Mouse (Mus musculus) left cerebral cortex, postnatal 25 days (tissue): Measurements from ENCODE around the gene Mdk. TPM values are rescaled to one million over a fixed set of nuclear protein-coding genes. Genes with fewer than 3 reads are reported as not detected.
A peak's percentile ranks its signal among the peaks of the same experiment; 100 is the strongest.

Source experiments
- DNase-seq, 2 experiments: peaks; one replicate each; pipeline ENCODE4 v3.0.0; 2022; ENCODE audit warnings: low spot score in 2 of 2, mixed read lengths in 1 of 2
- intact Hi-C: fragments of 180-260 bp; cut with DNase I; formaldehyde crosslinking; loops from one replicate; pipeline ENCODE4 v1.15.1; 2025
- total RNA-seq, 2 experiments: library from RNA; stranded (reverse); gene quantifications; 2 replicates each; pipeline ENCODE4 v1.2.3; 2021

The Mdk gene
- total RNA-seq, 2 experiments from 2014 or later = 18.3 to 19.6 TPM

DNA sequence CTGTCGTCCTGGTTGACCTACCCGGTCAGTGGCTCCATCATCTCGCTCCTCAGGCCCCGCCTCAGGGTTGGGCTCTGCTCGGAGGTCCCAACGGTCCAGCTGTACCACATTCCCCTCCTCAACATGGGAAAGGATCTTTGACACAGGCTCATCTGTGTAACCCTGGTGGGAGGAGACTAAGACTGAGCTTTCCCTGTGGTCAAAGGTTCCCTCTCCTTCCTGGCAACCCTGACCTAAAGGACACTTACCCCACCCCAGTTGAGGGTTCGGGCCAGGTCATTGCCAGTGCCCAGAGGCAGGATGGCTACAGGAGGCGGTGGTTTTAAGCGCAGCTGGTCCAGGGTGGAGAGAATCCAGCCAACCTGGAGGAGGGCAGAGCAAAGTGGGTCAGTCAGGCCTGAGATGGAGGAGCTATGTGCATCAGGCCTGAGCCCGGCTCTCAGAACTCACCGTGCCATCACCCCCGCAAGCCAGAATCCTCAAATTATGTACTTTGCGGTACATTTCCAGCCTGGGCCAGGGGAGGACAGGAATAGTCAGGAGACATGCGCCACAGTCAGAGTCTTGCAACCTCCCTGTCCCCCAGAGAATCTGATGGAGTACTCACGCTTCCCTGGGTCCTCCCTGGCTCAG, 7.3 kb upstream of the Mdk start:
- peak in 1 of 2 experiments; percentile 77 for DNase-seq
- intact Hi-C loops = loop anchor here (5.0 kb wide), 1 partner anchor 33 kb away; no protein-coding TSS in a partner anchor

DNA sequence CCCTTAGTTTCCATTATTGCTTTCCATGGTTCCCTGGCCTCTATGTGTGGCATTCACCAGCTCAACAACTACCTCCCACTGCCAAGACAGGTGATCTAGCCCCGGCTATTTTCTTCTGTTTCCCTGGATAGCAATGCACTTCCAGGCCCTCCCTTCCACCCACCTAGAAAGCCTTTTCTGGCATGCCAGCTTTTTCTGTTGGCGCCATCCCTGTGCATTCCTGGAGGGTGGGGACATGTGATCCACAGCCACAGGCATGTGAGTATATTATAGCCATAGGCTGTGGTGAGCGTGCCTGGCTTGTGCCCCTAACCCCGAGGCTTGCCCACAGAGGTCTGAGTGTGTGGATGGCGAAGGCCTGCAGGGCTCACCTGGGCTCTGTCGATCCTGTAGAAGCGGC, 4.1 kb upstream of the Mdk start:
- peak in 1 of 2 experiments; percentile 92 for DNase-seq

DNA sequence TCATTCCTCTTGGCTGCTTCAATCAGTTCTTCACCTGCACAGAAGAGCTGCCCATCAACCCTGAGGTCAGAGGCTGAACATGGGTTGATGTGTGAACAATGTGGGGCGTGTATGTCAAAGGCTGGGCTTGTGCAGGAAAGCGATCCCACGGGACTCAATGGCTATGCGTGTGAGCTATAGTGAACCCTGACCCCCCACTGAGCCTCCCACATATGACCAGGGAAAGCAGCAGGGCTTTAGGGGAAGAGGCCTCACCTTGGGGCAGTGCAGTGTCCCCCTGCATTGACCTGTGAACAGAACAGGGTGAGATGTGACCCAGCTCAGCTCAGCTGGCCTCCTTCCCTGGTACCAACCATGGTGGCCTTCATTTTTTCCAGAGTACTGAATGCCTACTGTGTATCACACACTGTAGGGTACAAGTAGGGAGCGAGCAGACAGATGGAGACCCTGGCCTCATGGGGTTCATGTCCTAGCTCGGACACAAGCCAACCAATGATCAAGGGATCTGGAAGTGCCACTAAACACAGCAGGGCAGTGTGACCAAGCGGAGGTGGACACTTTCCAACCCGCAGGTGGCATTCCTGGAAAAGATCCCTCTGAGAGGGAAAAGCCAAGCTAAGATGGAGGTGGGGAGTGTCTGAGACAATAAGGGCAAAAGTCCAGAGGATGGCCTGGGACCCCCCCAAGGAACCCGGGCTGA, 2.9 kb upstream of the Mdk start:
- intact Hi-C loops = loop anchor here (5.0 kb wide), 1 partner anchor 37 kb away; no protein-coding TSS in a partner anchor
- peak in 1 of 2 experiments; percentile 17 for DNase-seq

More for the DNA sequence above, 4.1 kb upstream of the Mdk start:
- intact Hi-C loops = loop anchor here (5.0 kb wide), 1 partner anchor 36 kb away; no protein-coding TSS in a partner anchor

DNA sequence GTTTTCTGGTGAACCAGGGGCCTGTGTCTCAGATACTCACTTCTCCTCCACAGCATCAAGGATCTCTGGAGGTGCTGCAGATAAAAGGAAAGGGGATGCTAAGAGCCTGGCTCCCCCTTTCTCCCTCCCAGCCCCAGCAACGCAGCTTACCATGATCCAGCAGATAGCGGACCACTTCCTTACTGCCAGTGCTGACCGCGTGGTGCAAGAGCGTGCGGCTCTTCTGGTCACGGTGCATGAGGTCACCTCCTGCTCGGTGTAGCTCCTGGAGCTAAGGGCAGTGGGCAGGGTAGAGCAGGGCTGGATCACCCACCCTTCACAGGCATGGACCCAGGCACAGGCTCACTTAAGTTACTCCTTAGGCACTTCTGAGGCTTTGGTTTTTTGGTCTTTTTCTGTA, 1.9 kb upstream of the Mdk start:
- no peak for DNase-seq
- intact Hi-C loops = no loop called here

DNA sequence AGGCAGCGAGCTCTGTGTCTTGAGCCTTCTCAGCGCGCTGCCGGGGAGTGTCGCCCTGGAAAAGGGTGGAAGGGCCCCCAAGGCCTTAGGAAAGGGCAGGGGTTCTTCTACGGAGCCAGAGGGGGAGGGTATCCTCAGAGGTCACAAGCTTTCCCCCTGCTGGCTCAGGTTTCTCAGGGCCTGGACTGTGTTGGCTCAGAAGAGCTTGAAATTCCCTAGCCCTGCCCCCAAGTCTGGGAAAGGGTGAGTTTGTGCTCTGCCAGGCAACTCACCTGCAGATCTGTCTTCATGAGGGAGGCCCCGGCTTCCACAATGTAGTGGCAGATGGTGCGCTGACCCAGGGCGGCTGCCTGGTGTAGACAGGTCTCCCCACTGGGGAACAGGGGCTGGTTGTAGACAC, 1.4 kb upstream of the Mdk start:
- intact Hi-C loops = no loop called here
- DNase-seq = peak in 1 of 2 experiments; percentile 7

DNA sequence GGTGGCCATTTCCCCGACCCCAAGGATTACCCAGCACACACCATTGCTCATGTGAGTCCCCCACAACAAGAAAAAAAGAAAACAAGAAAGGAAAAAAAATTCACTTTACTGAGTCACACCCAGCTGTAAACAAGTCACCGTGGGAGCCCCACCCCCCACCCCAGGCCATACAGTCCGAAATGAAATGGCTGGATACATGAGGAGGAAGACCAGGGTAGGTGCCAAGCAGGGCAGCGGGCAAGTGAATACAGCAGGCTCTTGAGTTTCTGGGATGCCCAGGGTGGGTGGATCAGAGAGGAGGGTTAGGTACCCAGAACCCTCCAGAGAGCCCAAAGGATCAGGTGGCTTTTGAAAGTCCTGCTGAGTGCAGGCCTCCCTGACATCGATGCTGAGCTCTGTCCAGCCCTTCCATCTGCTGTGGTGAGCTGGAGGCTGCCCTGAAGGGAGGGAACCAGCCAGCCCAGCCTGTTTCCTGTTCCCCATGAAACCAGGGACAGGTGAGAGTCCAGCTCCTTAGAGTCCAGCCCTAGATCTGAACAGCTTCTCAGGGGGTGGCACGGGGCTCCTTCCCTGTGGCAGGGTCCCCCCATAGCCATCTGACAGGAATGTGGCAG, 747 bp upstream of the Mdk start:
- DNase-seq = peak in 1 of 2 experiments; percentile 30
- intact Hi-C loops = no loop called here

DNA sequence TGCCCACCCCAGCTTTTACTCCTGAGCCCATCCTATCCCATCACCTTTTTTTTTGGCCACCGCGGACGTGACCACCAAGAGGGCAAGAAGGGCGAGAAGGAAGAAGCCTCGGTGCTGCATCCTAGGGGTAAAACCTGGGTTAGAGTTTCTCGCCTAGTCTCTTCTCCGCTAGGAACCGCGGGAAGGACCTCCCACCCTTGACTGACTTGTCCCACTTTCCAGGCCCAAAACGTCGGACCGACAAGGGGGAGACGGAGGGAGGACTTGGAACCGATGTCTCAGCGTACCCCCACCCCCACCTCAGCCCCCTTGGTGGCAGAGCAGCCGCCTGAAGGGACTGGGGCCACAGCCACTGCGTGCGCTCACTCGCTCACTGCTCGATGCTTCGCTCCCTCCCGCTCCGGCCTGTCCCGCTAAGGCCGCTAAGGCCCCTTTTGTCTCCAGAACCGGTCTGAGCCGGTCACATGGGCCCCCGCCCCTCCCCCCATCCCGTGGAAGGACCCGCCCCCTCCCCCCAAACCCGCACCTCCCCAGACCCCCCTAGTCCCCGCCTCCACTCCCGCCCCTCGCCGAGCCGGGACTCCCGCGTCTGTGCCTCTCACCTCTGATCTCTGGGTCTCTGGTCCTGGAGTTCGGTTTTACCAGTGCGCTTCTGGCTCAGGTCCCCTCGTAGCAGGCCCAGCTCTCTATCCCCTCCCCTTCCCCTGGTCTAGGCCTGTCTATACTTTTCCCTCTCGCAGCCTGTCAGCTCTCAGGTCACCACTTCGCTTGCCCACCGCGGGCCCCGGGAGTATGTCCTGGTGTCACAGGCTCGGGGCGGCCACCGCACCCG, 553 bp downstream of the Mdk start:
- DNase-seq = peak in 1 of 2 experiments; percentile 18
- intact Hi-C loops = no loop called here

DNA sequence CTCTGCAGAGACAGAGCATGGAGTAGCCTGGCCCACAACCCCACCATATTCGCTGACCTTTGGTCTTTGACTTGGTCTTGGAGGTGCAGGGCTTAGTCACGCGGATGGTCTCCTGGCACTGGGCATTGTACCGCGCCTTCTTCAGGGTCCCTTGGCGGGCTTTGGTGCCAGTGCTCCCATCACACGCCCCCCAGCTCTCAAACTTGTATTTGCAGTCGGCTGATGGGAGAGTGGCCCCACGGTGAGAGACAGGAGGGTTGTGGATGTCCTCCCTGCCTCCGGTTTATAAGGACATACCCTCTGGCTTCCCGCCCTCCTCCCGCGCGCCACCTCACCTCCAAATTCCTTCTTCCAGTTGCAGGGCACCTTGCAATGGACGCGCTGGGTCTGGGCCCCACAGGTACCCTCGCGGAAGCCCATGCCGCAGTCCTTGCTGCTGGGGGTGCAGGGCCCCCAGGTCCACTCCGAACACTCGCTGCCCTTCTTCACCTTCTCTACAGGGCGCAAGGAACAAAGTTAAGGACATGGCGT, 1.3 kb downstream of the Mdk start:
- peak in 1 of 2 experiments; percentile 6 for DNase-seq
- intact Hi-C loops = no loop called here

DNA sequence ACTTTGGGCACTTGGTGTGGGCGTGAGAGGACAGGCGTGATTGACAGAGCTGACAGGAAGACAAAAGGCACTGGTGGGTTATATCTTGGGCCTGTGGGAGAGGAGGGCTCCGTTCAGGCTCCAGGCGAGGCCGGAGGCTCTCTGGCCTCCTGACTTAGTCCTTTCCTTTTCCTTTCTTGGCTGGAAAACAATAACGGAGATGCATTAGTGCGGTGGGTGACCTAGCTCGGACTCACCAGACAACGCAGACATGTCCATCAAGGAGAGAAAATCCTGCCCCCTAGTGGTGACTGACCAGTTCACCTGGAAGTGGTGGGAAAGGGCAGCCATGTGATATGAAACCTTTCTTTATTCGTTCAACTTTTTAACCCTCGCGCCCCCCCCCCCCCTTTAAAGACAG, 2.2 kb downstream of the Mdk start:
- DNase-seq = peak; percentile 45 to 69
- intact Hi-C loops = loop anchor here (5.0 kb wide), 1 partner anchor 32 kb away; no protein-coding TSS in a partner anchor

DNA sequence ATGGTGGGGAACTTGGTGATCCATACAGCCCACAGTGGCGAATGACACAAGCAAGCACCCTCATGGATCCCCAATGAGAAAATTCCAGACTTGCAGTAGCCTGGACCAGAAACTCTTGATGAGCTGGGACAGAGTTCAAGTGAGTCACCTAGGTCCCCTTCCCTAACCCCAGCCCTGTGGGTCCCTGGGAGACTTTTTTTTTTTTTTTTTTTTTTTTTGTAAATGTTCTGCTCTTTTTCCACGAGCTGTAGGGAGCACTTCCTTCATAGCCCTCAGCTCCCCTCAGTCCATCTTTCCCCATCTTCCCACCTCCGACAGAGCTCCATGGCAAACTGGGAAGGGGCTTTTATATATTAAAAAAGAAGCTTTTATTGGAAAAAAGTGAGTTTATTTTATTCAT, 2.6 kb downstream of the Mdk start:
- DNase-seq = no peak
- intact Hi-C loops = loop anchor here (5.0 kb wide), 1 partner anchor 33 kb away; no protein-coding TSS in a partner anchor

DNA sequence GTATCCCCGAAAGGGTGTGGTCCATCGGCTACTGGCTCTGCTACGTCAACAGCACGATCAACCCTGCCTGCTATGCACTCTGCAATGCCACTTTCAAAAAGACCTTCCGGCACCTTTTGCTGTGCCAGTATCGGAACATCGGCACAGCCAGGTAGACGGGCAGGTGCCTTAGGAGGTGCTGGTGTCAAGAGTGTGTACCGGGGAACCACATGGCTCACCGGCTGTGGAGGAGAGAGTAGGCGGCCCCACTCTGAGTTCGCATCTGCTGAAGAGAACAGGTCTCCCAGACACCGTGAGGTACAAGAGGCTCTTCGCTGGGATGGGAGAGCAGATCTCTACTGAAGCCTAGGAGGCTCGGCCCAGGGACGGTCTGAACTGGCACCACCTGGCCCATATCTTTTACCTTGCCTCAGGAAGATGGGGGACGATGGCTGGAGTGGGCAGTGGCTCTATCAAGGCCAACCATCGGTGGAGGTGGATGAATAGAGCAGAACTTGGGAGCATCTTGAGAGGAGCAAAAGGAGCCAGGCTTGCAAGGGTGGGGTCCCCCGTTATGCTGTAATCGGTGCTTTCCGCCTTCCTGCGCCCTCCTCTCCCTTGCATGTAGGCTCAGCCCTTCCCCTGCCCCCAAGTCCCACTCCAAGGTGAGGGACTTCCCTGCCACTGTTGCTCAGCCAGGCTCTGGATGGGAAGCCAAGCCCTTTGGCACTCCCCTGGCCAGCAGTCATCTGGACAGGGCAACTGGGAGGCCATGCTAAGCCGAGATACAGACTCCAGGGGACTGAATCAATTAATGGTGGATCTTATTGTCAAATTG, 3.4 kb downstream of the Mdk start:
- DNase-seq = peak; percentile 20 to 60
- intact Hi-C loops = loop anchor here (5.0 kb wide), 1 partner anchor 34 kb away; no protein-coding TSS in a partner anchor

DNA sequence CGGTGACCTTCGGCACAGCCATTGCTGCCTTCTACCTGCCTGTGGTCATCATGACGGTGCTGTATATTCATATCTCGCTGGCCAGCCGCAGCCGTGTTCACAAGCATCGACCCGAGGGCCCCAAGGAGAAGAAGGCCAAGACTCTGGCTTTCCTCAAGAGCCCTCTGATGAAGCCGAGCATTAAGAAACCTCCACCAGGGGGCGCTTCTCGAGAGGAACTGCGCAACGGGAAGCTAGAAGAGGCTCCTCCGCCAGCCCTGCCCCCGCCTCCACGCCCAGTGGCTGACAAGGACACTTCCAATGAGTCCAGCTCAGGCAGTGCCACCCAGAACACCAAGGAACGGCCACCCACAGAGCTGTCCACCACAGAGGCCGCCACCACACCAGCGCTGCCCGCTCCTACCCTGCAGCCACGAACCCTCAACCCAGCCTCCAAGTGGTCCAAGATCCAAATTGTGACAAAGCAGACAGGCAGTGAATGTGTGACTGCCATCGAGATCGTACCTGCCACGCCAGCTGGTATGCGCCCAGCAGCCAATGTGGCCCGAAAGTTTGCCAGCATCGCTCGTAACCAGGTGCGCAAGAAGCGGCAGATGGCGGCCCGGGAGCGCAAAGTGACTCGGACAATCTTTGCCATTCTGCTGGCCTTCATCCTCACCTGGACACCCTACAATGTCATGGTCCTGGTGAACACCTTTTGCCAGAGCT, 4.1 kb downstream of the Mdk start:
- peak; percentile 80 to 86 for DNase-seq
- intact Hi-C loops = loop anchor here (5.0 kb wide), 1 partner anchor 34 kb away; no protein-coding TSS in a partner anchor

DNA sequence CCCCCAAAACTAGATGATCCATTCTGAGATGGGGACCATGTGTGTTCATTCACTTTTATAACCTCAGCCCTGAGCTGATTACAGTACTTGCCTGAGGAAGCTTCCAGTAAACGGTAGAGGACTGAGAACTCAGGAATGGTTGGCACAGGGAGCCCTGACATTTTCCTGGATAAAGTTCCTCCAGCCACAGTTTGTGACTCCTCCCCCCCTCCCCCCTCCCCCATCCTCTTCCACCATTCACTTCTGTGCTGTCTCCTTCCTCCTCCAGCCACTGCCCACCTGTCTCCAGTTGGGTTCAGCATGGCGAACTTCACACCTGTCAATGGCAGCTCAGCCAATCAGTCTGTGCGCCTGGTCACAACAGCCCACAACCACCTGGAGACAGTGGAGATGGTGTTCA, 5.1 kb downstream of the Mdk start, which contains the start of gene Chrm4:
TSS of gene Chrm4 (plus strand) at position 301 of the 400 bp plus-strand sequence.
- intact Hi-C loops = loop anchor here (5.0 kb wide), 1 partner anchor 35 kb away; no protein-coding TSS in a partner anchor
- DNase-seq = no peak

DNA sequence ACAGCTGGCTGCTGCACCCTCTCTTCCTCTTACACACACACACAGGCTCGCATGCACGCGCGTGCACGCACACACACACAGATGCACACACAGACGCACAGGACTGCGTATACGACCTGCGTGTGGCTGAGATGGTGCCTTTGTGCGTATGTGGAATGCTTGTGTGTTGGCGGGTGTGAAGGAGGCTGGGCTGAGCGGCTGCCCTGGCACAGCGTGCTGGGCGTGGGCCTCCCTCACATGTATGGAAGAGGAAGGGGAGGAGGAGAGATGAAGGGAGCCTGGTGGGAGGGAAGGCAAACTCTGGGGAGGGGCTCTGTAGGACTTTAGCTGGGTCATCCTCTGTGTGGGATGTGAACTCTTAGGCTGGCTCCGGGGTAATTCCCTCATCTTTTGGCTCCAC, 6.7 kb downstream of the Mdk start:
- intact Hi-C loops = loop anchor here (5.0 kb wide), 1 partner anchor 37 kb away; no protein-coding TSS in a partner anchor
- peak in 1 of 2 experiments; percentile 93 for DNase-seq

DNA sequence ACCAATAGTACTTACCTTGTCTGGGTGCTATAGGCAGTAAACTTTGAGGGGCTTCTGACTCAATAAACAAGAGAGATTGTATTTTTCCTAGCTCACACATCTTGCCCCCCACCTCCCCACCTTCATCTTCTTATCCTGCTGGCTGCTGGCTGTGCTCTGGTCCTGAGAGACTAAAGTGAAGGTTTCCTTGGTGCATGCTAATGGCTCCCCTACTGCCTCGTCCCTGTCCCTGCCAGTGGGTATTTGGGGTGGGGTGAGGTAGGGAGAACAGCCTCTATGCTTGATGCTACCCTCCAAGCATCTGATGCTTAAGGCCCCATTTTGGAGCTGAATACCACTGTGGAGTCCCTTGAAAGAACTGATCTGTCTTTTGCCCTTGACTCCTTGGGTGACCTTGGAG, 7.4 kb downstream of the Mdk start:
- peak in 1 of 2 experiments; percentile 6 for DNase-seq
- intact Hi-C loops = loop anchor here (1.0 to 5.0 kb wide), 2 partner anchors 38 to 145 kb away; no protein-coding TSS in a partner anchor

DNA sequence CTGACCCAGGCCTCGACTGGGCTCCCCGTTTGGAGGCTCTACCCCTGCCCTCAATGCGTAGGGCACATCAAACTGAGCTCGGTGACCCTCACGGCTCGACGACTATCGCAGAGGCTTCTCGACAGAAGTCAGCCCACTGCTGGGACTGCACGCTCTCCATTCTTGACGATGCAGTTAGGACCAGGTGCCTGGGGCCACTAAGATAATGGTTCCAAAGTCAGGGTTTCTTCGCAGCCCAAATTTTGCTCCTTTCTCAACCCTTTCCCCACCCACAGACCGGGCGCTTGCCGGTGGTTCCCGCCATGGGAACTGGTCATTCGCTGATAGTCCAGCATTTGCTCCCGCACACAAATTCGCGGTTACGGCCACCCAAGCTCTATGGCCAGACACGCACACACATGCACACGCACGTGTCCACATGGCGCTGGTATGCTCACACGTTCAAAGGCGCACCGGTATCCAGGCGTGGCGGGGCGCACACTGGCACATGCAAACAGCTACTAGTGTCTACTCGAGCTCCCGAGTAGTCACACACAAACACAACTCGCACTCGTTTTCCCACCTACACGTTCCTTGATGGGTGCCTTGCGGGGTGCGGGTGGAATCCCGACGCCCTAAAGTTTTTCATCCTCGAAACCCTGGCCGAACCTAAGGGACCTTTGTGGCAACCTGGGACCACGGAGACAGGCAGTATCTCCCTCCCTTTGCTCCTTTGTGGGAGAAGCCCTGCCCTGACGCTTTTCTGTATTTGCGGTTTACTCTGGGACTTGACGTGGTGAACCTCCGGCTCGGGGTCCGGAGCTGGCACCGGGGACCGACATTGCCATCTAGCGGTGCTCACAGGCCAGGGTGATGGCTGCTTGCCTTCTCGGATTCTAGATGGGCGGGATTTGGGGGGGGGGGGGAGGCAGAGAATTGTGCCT, 8.4 kb downstream of the Mdk start:
- DNase-seq = peak in 1 of 2 experiments; percentile 83
- intact Hi-C loops = loop anchor here (1.0 to 2.0 kb wide), 2 partner anchors 144 to 213 kb away; partner anchors contain the start of genes Atg13 and Harbi1
